Mouse (Mus musculus): ENCODE measurements at regions not wholly inside any gene's neighbourhood (a gene's known extent, or its start where the extent isn't known, plus 50 kb on each side); places are given as distances from the start of the nearest gene placed in this dataset.

- TF ChIP-seq CTCF (IDR thresholded peaks at IDR 0.05; ENCODE audit: insufficient read depth, low read length) (no peak), POLR2A (IDR thresholded peaks at IDR 0.05; ENCODE audit: borderline replicate concordance, extremely low read depth, low read depth, low read length) (no peak)
These were observed 121.6 kb downstream of the Etnk1 start for GRCm38 (mm10) chr6:143288491-143289130.

All from lung, adult 2 months (tissue).